Mouse (Mus musculus): ENCODE data around the gene March7.

DNA sequence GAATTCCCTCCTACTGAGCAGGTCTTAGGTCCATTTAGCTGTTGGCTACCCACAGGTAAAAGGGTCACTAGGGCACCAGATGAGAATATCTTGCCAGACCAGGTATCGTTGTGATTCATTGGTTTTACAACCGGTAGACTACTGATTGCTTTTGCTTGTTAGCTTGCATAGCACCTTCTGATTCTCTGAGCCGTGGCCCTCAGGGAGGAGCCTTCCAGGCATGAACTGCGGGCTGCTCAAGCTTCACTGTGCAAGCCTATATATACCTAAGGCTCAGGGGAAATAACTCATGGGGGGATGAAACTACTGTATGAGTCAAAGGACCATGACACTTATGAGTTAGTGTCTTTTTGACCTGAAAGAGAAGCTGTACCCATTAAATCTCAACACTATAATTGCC is 42.8 kb upstream of the March7 start:
- no peak for TF ChIP-seq POLR2A (IDR thresholded peaks at IDR 0.05; ENCODE audit: low read depth, low read length)
- no peak for TF ChIP-seq CTCF (conservative IDR thresholded peaks at IDR 0.05; ENCODE audit: insufficient read depth, insufficient read length, low read depth, low read length)
